Mouse (Mus musculus): Measurements from ENCODE around the gene 1700123L14Rik. TPM values are rescaled to one million over a fixed set of nuclear protein-coding genes. Genes with fewer than 3 reads are reported as not detected.
"Not testable (repeated sequence)": the region's sequence is repeated elsewhere in the genome, so short reads cannot be mapped to it uniquely, and the experiment has no call there.

1700123L14Rik gene
- polyA plus RNA-seq (2015; fragmentation: Nextera tagmentation; extraction: Ambion mirVana), result not detected in 2 replicates

DNA sequence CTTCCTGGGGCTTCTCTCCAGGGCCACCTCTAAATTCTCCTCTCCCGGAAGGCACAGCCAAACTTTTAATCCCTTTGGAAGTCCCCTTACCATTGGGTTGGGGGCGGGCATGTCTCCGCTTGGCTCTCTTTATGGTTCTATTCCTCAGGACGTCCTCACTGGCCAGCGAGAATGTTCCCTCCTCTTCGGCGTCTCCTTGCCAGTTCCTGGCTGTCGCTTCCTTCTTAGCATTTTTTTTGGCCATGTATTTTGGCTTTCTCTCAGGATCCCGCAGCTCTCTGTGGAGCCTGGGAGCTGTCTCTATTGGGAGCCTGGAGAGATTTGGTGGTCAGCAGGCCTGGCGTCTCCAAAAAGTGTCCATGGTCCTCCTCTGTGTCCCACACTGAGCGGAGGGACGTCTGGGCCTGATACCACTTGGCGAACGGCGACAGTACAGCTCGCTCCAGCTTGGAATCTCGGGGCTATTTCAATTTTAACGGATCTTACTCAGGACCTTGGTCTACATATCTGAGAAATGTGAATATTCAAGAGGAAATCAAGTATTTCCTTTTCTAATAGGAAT is at the start of gene 1700123L14Rik:
Gene 1700123L14Rik, minus strand, starts transcription at position 426 of the 562 bp plus-strand sequence.
- WGBS, result 83% methylated on average over 18 of the region's 18 CpGs
- no peak within 1 kb of the TSS for H3K4me3 ChIP-seq (ENCODE audit: low read length)
- no peaks in the 10 kb centered on the region for H3K9me3 ChIP-seq (ENCODE audit: low read length)
- no peaks in the 10 kb centered on the region for H3K36me3 ChIP-seq (ENCODE audit: insufficient read depth, low read length)
- H3K9ac ChIP-seq (replicated peaks; ENCODE audit: low read length), result no peak within 1 kb of the TSS
- no peak for ATAC-seq (ENCODE audit: low FRiP score, low TSS enrichment)
- H3K27ac ChIP-seq (ENCODE audit: low read length), result no peak within 1 kb of the TSS
- H3K27me3 ChIP-seq (ENCODE audit: insufficient read depth, low read length), result no peaks in the 10 kb centered on the region
- H3K4me2 ChIP-seq (replicated peaks; ENCODE audit: low read depth, low read length), result no peak within 1 kb of the TSS
- no peaks in the 10 kb centered on the region for H3K4me1 ChIP-seq (ENCODE audit: insufficient read depth, low read length)

DNA sequence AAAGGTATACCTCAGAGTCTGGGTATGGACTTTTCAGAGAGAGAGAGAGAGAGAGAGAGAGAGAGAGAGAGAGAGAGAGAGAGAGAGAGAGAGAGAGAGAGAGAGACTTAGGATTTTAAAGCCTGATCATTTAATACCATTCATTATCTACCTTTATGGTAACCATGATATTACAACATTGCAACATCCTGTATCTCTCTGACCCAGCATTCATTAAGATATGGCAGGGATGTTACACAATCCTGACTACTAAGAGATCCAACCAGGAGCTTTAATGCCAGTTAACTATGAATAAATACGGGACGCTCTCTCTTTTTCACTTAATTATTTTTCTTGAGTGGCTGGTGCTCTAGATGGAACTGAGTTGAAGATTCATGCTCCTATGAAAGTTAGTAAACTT is 39.4 kb upstream of the 1700123L14Rik start:
- H3K36me3 ChIP-seq (ENCODE audit: insufficient read depth, low read length), result no peaks in the 10 kb centered on the region
- no peak for ATAC-seq (ENCODE audit: low FRiP score, low TSS enrichment)
- WGBS, result 95% methylated on average over 2 of the region's 2 CpGs
- H3K4me2 ChIP-seq (replicated peaks; ENCODE audit: low read depth, low read length), result no peak overlapping the region
- H3K27ac ChIP-seq (ENCODE audit: low read length), result no peak overlapping the region
- H3K9me3 ChIP-seq (ENCODE audit: low read length), result no peaks in the 10 kb centered on the region
- no peak overlapping the region for H3K9ac ChIP-seq (replicated peaks; ENCODE audit: low read length)
- H3K4me3 ChIP-seq (ENCODE audit: low read length), result no peak overlapping the region
- no peaks in the 10 kb centered on the region for H3K4me1 ChIP-seq (ENCODE audit: insufficient read depth, low read length)
- no peaks in the 10 kb centered on the region for H3K27me3 ChIP-seq (ENCODE audit: insufficient read depth, low read length)

DNA sequence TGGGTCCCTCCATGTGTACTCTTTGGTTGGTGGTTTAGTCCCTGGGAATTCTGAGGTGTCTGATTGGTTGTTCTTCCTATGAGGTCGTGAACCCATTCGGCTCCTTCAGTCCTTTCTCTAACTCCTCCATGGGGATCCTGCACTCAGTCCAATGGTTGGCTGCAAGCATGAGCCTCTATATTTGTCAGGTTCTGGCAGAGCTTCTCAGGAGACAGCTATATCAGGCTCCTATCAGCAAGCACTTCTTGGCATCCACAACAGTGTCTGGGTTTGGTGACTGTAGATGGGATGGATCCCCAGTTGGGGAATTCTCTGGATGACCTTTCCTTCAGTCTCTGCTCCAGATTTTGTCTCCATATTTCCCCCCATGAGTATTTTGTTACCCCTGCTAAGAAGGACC is 32.9 kb upstream of the 1700123L14Rik start:
- H3K4me2 ChIP-seq (replicated peaks; ENCODE audit: low read depth, low read length); H3K36me3 ChIP-seq (ENCODE audit: insufficient read depth, low read length); H3K9me3 ChIP-seq (ENCODE audit: low read length); H3K4me1 ChIP-seq (ENCODE audit: insufficient read depth, low read length); H3K9ac ChIP-seq (replicated peaks; ENCODE audit: low read length); ATAC-seq (ENCODE audit: low FRiP score, low TSS enrichment); H3K27ac ChIP-seq (ENCODE audit: low read length); H3K4me3 ChIP-seq (ENCODE audit: low read length); H3K27me3 ChIP-seq (ENCODE audit: insufficient read depth, low read length): not testable (repeated sequence)
- WGBS, result 94% methylated on average over 2 of the region's 2 CpGs

DNA sequence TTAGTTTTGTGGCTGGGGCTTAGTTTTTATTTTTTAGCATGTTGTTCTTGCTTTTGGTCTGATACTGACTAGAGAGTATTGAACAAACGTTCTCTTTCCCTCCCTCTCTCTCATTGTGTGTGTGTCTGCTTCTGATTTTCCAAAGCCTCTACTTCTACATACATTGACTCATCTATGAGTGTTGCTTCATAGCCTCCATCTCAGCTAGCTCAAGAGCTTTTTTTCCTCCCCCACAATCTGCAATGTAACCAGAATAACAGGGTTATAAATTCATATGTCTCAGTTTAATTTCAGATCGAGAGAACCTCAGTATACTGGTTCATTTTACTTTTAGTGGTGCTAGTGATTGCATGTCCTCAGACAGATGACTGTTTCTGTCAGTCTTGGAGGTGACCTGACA is 20.5 kb upstream of the 1700123L14Rik start:
- Histone ChIP-seq H3K9ac (replicated peaks; ENCODE audit: low read length) (no peak overlapping the region), H3K36me3 (ENCODE audit: insufficient read depth, low read length) (no peaks in the 10 kb centered on the region), H3K27ac (ENCODE audit: low read length) (no peak overlapping the region), H3K9me3 (ENCODE audit: low read length) (no peaks in the 10 kb centered on the region), H3K27me3 (ENCODE audit: insufficient read depth, low read length) (no peaks in the 10 kb centered on the region), H3K4me1 (ENCODE audit: insufficient read depth, low read length) (no peaks in the 10 kb centered on the region), H3K4me2 (replicated peaks; ENCODE audit: low read depth, low read length) (no peak overlapping the region), H3K4me3 (ENCODE audit: low read length) (no peak overlapping the region)
- 67% methylated on average over 2 of the region's 2 CpGs for WGBS
- ATAC-seq (ENCODE audit: low FRiP score, low TSS enrichment), result no peak

DNA sequence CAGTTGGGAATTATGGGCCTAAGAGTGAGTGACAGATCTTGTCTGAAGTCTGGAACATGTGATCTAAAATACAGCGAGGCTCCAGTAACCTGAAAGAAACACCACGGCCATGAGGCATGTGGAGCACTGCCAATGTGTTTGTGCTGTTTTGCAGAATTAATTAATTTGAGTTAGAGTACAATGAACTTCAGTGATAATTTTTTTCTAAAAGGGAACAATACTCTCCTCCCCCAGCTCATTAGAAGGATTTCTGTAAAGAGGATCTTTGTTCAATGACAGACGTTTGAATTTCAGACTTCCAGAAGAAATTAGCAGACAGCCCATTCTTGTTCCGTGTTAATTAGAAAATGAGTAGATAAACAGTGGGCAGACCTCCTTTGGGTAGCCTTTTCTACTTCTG is 17.3 kb upstream of the 1700123L14Rik start:
- ATAC-seq (ENCODE audit: low FRiP score, low TSS enrichment), result no peak
- H3K4me3 ChIP-seq (ENCODE audit: low read length), result no peak overlapping the region
- H3K36me3 ChIP-seq (ENCODE audit: insufficient read depth, low read length), result no peaks in the 10 kb centered on the region
- H3K4me2 ChIP-seq (replicated peaks; ENCODE audit: low read depth, low read length), result no peak overlapping the region
- H3K27ac ChIP-seq (ENCODE audit: low read length), result no peak overlapping the region
- no peak overlapping the region for H3K9ac ChIP-seq (replicated peaks; ENCODE audit: low read length)
- H3K9me3 ChIP-seq (ENCODE audit: low read length), result no peaks in the 10 kb centered on the region
- H3K4me1 ChIP-seq (ENCODE audit: insufficient read depth, low read length), result no peaks in the 10 kb centered on the region
- no peaks in the 10 kb centered on the region for H3K27me3 ChIP-seq (ENCODE audit: insufficient read depth, low read length)
- WGBS, result 60% methylated on average over 4 of the region's 4 CpGs

DNA sequence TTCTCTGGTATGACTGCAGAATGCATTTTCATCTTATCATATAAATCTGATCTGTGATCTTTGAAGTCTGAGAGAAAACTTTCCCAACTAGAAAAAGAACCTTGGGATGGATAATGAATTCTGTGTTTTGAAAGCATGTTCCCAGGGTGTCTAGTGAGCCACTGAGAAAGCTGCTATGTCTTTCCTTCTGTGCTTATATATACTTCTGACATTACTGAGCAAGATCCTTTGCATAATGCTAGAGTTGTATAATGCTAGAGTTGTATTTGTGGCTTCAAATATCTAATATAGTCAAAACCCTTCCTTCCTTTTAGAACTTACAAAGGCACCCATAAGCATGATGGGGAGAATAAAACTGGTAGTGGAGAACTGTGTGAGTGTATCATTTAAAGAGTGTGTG is 12.5 kb upstream of the 1700123L14Rik start:
- H3K4me1 ChIP-seq (ENCODE audit: insufficient read depth, low read length), result no peaks in the 10 kb centered on the region
- H3K27me3 ChIP-seq (ENCODE audit: insufficient read depth, low read length), result no peaks in the 10 kb centered on the region
- no peak overlapping the region for H3K27ac ChIP-seq (ENCODE audit: low read length)
- no peaks in the 10 kb centered on the region for H3K9me3 ChIP-seq (ENCODE audit: low read length)
- no peak for ATAC-seq (ENCODE audit: low FRiP score, low TSS enrichment)
- H3K4me3 ChIP-seq (ENCODE audit: low read length), result no peak overlapping the region
- no peak overlapping the region for H3K4me2 ChIP-seq (replicated peaks; ENCODE audit: low read depth, low read length)
- no peak overlapping the region for H3K9ac ChIP-seq (replicated peaks; ENCODE audit: low read length)
- no peaks in the 10 kb centered on the region for H3K36me3 ChIP-seq (ENCODE audit: insufficient read depth, low read length)

DNA sequence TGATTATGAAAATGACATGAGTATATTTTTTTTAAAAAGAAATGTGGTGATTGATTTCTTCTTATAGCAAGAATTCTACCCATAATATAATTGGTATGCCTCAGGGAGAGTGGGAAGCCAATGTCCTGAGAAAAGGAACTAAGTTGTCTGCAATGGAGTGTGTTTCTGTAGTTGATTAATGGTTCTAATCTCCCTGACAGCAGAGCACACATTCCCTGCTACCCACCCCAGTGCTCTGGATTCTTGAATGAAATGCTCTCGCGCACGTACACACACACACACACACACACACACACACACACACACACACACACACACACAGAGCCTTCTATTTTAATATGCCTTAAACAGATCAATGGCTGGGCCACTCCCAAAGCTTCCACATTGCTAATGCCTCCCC is 7.6 kb upstream of the 1700123L14Rik start:
- H3K4me2 ChIP-seq (replicated peaks; ENCODE audit: low read depth, low read length), result no peak overlapping the region
- no peak overlapping the region for H3K4me3 ChIP-seq (ENCODE audit: low read length)
- WGBS, result 58% methylated on average over 3 of the region's 3 CpGs
- no peak overlapping the region for H3K27ac ChIP-seq (ENCODE audit: low read length)
- ATAC-seq (ENCODE audit: low FRiP score, low TSS enrichment), result no peak
- H3K9ac ChIP-seq (replicated peaks; ENCODE audit: low read length), result no peak overlapping the region
- no peaks in the 10 kb centered on the region for H3K4me1 ChIP-seq (ENCODE audit: insufficient read depth, low read length)
- no peaks in the 10 kb centered on the region for H3K27me3 ChIP-seq (ENCODE audit: insufficient read depth, low read length)
- no peaks in the 10 kb centered on the region for H3K9me3 ChIP-seq (ENCODE audit: low read length)
- H3K36me3 ChIP-seq (ENCODE audit: insufficient read depth, low read length), result no peaks in the 10 kb centered on the region

DNA sequence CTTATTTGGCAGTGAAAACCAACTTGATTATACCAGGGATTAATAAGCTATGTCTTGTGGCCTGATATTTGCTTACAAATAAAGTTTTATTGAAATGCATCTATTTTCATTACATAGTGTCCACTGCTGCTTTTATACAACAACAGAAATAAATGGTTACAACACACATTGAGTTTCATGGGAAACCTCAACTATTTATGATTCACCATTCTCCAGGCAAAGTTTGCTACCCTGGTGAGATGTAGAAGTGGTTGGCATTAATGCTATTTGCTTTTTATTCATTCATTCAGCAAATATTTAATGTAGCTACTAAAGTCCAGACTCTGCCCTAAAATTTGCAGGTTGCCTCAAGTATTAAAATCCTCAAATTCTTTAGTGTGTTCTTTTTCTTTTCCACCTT is 988 bp upstream of the 1700123L14Rik start:
- Histone ChIP-seq H3K36me3 (ENCODE audit: insufficient read depth, low read length) (no peaks in the 10 kb centered on the region), H3K4me3 (ENCODE audit: low read length) (no peak overlapping the region), H3K27me3 (ENCODE audit: insufficient read depth, low read length) (no peaks in the 10 kb centered on the region), H3K4me1 (ENCODE audit: insufficient read depth, low read length) (no peaks in the 10 kb centered on the region), H3K9me3 (ENCODE audit: low read length) (no peaks in the 10 kb centered on the region), H3K9ac (replicated peaks; ENCODE audit: low read length) (no peak overlapping the region), H3K27ac (ENCODE audit: low read length) (no peak overlapping the region), H3K4me2 (replicated peaks; ENCODE audit: low read depth, low read length) (no peak overlapping the region)
- ATAC-seq (ENCODE audit: low FRiP score, low TSS enrichment), result no peak

DNA sequence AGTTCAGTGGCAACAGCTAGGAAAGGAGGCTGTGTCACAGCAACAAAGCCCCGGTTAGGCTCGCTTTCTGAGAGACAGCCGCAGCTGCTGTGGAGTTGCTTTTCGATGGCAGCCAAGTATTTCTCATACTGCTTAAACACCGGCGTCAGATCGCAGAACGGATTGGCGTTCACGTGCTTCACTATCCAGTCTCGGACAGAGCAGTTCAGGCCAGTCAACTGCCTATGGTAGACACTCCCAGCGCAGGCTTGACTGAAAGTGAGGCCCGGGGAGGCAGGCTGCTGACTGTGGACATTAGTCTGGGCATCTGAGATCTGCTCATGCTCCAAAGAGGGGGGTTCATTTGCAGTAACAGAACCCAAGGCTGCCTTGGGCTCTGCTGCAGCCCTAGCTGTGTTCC is 640 bp downstream of the 1700123L14Rik start:
- H3K4me3 ChIP-seq (ENCODE audit: low read length), result no peak overlapping the region
- H3K36me3 ChIP-seq (ENCODE audit: insufficient read depth, low read length), result no peaks in the 10 kb centered on the region
- no peaks in the 10 kb centered on the region for H3K27me3 ChIP-seq (ENCODE audit: insufficient read depth, low read length)
- no peak overlapping the region for H3K4me2 ChIP-seq (replicated peaks; ENCODE audit: low read depth, low read length)
- no peaks in the 10 kb centered on the region for H3K4me1 ChIP-seq (ENCODE audit: insufficient read depth, low read length)
- no peak for ATAC-seq (ENCODE audit: low FRiP score, low TSS enrichment)
- 92% methylated on average over 13 of the region's 13 CpGs for WGBS
- H3K27ac ChIP-seq (ENCODE audit: low read length), result no peak overlapping the region
- H3K9ac ChIP-seq (replicated peaks; ENCODE audit: low read length), result no peak overlapping the region
- no peaks in the 10 kb centered on the region for H3K9me3 ChIP-seq (ENCODE audit: low read length)

DNA sequence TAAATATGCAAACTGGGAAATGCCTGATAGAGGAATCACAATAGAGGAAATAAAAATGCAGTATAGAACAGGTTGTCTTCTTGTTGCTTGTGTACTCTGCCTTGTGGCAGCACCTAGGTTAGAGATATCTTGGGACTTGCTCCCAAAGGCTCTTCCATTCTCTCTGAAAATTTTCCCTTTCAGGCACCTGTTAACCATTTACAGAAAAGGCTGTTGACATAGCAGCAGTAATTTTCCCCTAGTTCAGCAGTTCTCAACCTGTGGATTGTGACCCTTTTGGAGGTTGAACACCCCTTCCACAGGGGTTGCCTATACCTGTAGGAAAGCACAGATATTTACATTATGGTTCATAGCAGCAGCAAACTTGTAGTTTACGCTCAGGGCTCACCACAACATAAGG is 22.7 kb downstream of the 1700123L14Rik start:
- Histone ChIP-seq H3K4me1 (ENCODE audit: insufficient read depth, low read length) (no peaks in the 10 kb centered on the region), H3K4me2 (replicated peaks; ENCODE audit: low read depth, low read length) (no peak overlapping the region), H3K27ac (ENCODE audit: low read length) (no peak overlapping the region), H3K4me3 (ENCODE audit: low read length) (no peak overlapping the region), H3K36me3 (ENCODE audit: insufficient read depth, low read length) (no peaks in the 10 kb centered on the region), H3K9me3 (ENCODE audit: low read length) (no peaks in the 10 kb centered on the region), H3K9ac (replicated peaks; ENCODE audit: low read length) (no peak overlapping the region), H3K27me3 (ENCODE audit: insufficient read depth, low read length) (no peaks in the 10 kb centered on the region)
- no peak; the same call in 1 of the 2 replicates for ATAC-seq (ENCODE audit: low FRiP score, low TSS enrichment)
- 94% methylated on average over 1 of the region's 1 CpGs for WGBS

Measured in kidney, embryonic 16.5 days (tissue).